Mouse (Mus musculus): Measurements from ENCODE around the gene Zfp109. TPM values are rescaled to one million over a fixed set of nuclear protein-coding genes. Genes with fewer than 3 reads are reported as not detected.
"Not testable (repeated sequence)": the region's sequence is repeated elsewhere in the genome, so short reads cannot be mapped to it uniquely, and the experiment has no call there.

Gene Zfp109
- 1.2 and 1.7 TPM in 2 replicates for polyA plus RNA-seq (2015; fragmentation: Nextera tagmentation; extraction: Ambion mirVana)

DNA sequence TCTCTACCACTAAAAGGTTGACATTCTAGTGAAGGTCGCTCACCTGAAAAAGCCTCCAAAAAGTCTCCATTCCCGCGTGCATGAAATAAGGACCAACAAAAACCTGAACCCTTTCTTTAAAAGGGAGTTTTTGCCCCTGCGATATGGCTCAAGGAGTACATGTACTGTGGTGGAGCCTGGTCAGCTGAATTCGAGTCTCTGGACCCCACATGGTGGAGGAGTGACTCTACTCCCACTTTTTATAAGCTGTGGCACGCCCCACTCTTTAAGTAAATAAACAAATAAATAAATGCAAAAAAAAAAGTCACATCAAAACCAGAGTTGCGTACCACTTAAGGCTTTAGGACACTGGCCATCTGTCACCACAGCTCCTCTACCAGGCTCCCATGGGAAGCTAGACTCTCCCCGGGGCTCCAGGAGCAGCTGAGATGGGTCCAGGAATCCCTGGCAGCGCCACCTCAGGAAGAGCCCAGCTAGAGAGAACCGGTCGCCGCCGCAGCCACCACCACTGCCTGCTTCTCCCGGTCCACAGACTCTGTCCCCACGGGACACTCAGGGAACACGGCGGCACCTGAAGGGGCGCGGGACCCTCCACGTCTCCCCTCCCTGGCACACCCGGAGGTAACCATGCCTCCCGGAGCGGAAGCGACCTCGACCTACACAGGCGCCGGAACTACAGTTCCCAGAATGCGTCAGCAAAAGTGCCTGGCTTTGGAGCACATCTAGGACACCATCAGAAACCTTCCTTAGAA lies at the start of gene Zfp109:
Gene Zfp109, minus strand, starts transcription at position 521 of the 752 bp plus-strand sequence.
- Histone ChIP-seq H3K4me3 (ENCODE audit: low read depth, low read length) (peak within 1 kb of the TSS; percentile 57), H3K9ac (replicated peaks; ENCODE audit: low read depth) (0 out of 2 replicates have a peak within 1 kb of the TSS, but pooled peaks have one; percentile 6), H3K27ac (ENCODE audit: low read length) (no peak within 1 kb of the TSS), H3K9me3 (ENCODE audit: low read length) (no peaks in the 10 kb centered on the region), H3K4me2 (replicated peaks; ENCODE audit: low read depth, low read length) (peak within 1 kb of the TSS; percentile 58), H3K36me3 (ENCODE audit: insufficient read depth, low read length) (no peaks in the 10 kb centered on the region), H3K4me1 (ENCODE audit: insufficient read depth, low read depth, low read length) (no peaks in the 10 kb centered on the region), H3K27me3 (replicated peaks; ENCODE audit: insufficient read depth, low read length) (no peaks in the 10 kb centered on the region)
- WGBS, result 3% methylated on average over 27 of the region's 28 CpGs
- TF ChIP-seq CTCF (IDR thresholded peaks at IDR 0.05), result peak; percentile 8; the same call in 1 of the 2 replicates
- TF ChIP-seq EP300 (IDR thresholded peaks at IDR 0.05), result no peak
- ATAC-seq, result peak; percentile 86
- DNase-seq (ENCODE audit: low spot score), result peak; percentile 60

DNA sequence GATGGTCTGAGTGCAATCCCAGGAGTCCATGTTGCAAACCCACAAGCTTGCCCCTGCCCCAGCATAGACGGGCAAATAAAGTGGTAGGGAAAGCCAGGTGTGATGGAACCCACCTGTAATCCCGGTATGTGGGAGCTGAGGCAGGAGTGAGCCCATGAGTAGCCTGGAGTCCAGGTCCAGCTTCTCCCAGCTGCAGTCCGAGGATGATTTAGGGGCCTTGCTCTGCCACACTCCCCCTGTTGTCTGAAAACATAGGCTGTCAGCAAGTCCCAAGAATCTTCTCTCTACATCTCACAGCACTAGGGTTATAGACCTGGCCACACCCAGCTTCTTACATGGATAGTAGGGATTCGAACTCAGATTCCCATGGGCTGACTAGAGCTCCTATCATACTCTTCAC lies 49.6 kb upstream of the Zfp109 start:
- H3K27me3 ChIP-seq (replicated peaks; ENCODE audit: insufficient read depth, low read length), result no peaks in the 10 kb centered on the region
- no peak for TF ChIP-seq EP300 (IDR thresholded peaks at IDR 0.05)
- TF ChIP-seq CTCF (IDR thresholded peaks at IDR 0.05), result no peak
- no peak overlapping the region for H3K4me2 ChIP-seq (replicated peaks; ENCODE audit: low read depth, low read length)
- no peaks in the 10 kb centered on the region for H3K9me3 ChIP-seq (ENCODE audit: low read length)
- no peak overlapping the region for H3K4me3 ChIP-seq (ENCODE audit: low read depth, low read length)
- WGBS, result 72% methylated on average over 4 of the region's 4 CpGs
- no peak for ATAC-seq
- no peak overlapping the region for H3K27ac ChIP-seq (ENCODE audit: low read length)
- DNase-seq (ENCODE audit: low spot score), result no peak
- no peaks in the 10 kb centered on the region for H3K4me1 ChIP-seq (ENCODE audit: insufficient read depth, low read depth, low read length)
- H3K36me3 ChIP-seq (ENCODE audit: insufficient read depth, low read length), result peaks cover 15% of the 10 kb centered on the region
- H3K9ac ChIP-seq (replicated peaks; ENCODE audit: low read depth), result no peak overlapping the region

DNA sequence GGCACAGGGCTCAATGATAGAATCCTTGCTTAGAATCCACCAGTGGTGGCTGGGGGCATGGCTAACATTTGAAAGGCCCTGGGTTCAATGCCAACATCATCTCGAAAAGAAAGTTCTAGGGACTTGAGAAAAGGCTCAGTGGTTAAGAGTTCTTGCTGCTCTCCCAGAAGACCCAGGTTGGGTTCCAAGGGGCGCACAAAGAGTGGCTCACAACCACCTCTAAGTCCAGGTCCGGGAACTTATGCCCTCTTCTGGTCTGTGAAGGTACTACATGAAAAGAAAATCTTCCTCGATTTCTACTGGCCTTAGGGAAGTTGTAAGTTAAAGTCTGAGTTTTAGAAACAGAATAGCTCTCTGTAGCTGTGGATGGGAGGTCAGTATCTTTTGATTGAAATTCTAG lies 48.7 kb upstream of the Zfp109 start:
- ATAC-seq (no peak), DNase-seq (ENCODE audit: low spot score) (no peak)
- TF ChIP-seq EP300 (IDR thresholded peaks at IDR 0.05) (no peak), CTCF (IDR thresholded peaks at IDR 0.05) (no peak; the same call in 1 of the 2 replicates)
- 44% methylated on average over 4 of the region's 4 CpGs for WGBS
- Histone ChIP-seq H3K27me3 (replicated peaks; ENCODE audit: insufficient read depth, low read length) (no peaks in the 10 kb centered on the region), H3K4me2 (replicated peaks; ENCODE audit: low read depth, low read length) (no peak overlapping the region), H3K27ac (ENCODE audit: low read length) (no peak overlapping the region), H3K36me3 (ENCODE audit: insufficient read depth, low read length) (peaks cover 8% of the 10 kb centered on the region; the same call in 1 of the 2 replicates), H3K4me3 (ENCODE audit: low read depth, low read length) (no peak overlapping the region), H3K4me1 (ENCODE audit: insufficient read depth, low read depth, low read length) (no peaks in the 10 kb centered on the region), H3K9me3 (ENCODE audit: low read length) (no peaks in the 10 kb centered on the region), H3K9ac (replicated peaks; ENCODE audit: low read depth) (no peak overlapping the region)

DNA sequence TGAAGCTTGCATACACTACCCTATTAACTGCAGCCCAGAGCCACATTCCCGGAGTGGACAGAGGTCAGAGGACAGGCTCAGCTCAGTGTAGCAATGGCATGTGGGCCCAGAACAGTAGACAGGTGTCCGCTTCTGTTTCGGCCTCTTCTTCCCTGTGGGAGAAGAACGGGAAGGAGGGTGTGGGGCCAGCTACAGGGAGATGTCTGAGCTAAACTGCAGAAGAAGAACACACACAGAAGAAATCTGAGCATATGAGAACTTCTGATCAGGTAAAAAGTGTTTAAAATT lies 43.4 kb upstream of the Zfp109 start:
- no peak for TF ChIP-seq EP300 (IDR thresholded peaks at IDR 0.05)
- TF ChIP-seq CTCF (IDR thresholded peaks at IDR 0.05), result no peak
- ATAC-seq, result no peak
- Histone ChIP-seq H3K9ac (replicated peaks; ENCODE audit: low read depth) (no peak overlapping the region), H3K27me3 (replicated peaks; ENCODE audit: insufficient read depth, low read length) (no peaks in the 10 kb centered on the region), H3K27ac (ENCODE audit: low read length) (no peak overlapping the region), H3K4me2 (replicated peaks; ENCODE audit: low read depth, low read length) (no peak overlapping the region), H3K9me3 (ENCODE audit: low read length) (no peaks in the 10 kb centered on the region), H3K36me3 (ENCODE audit: insufficient read depth, low read length) (no peaks in the 10 kb centered on the region), H3K4me1 (ENCODE audit: insufficient read depth, low read depth, low read length) (no peaks in the 10 kb centered on the region), H3K4me3 (ENCODE audit: low read depth, low read length) (no peak overlapping the region)
- DNase-seq (ENCODE audit: low spot score), result no peak
- WGBS, result 56% methylated on average over 4 of the region's 4 CpGs

DNA sequence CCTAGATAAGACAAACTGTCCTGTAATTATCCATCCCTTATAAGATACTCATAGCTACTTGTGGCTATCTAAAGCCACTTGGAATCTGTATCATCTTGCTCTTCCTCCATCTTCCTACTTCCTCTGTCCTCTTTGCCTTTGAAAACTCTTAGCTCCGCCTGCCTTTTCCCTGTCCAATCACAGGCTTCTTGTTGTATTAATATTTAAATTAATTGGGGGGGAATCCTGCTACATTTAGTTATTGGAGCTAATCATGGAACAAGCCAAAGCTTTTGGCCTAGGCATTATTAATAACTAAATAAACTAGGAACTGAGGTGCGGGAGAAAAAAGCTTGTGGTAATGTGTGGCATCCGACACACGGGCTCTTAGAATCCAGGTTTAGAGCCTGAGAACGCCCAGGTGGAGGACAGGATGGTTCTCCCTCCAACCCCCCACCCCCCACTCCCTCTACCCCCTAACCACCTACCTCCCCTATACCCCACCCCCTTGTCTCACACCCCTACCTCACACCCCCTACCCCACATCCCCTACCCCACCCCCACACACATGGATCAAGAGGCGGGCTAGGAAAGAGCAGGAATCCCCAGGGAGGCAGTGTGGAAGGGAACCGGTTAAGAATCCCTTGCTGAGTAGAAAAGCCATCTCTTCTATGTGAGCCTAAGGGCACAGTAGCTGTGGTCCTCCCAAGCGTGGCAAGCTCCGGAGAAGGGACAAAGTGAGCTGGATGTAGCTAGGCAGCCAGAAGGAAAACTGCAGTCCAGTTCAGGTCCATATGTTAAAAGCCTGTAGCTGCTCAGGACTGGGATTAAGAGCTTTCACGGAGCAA lies 42.9 kb upstream of the Zfp109 start:
- H3K9ac ChIP-seq (replicated peaks; ENCODE audit: low read depth), result no peak overlapping the region
- no peaks in the 10 kb centered on the region for H3K36me3 ChIP-seq (ENCODE audit: insufficient read depth, low read length)
- 51% methylated on average over 10 of the region's 10 CpGs for WGBS
- no peak overlapping the region for H3K4me2 ChIP-seq (replicated peaks; ENCODE audit: low read depth, low read length)
- TF ChIP-seq EP300 (IDR thresholded peaks at IDR 0.05), result no peak
- no peak for TF ChIP-seq CTCF (IDR thresholded peaks at IDR 0.05)
- no peak overlapping the region for H3K4me3 ChIP-seq (ENCODE audit: low read depth, low read length)
- no peak for ATAC-seq
- no peaks in the 10 kb centered on the region for H3K4me1 ChIP-seq (ENCODE audit: insufficient read depth, low read depth, low read length)
- DNase-seq (ENCODE audit: low spot score), result no peak
- H3K9me3 ChIP-seq (ENCODE audit: low read length), result no peaks in the 10 kb centered on the region
- no peak overlapping the region for H3K27ac ChIP-seq (ENCODE audit: low read length)
- no peaks in the 10 kb centered on the region for H3K27me3 ChIP-seq (replicated peaks; ENCODE audit: insufficient read depth, low read length)

DNA sequence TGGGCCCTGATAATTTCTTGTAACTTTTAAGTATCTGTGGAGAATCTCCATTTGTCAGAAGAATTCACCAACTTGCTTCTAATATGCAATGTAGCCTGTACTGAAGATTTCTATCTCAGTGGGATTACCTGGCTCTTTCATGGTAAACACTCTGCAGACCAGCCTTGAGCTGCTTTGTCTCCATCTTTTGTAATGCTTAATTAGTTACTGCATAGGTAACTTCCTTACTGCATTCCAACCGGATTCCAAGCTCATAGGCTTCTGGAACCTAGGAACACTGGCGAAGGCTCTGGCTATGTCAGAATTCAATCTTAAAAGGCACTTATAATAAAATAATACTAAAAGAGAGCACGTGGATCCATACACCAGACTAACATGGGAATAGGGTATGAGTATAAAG lies 41.4 kb upstream of the Zfp109 start:
- not testable (repeated sequence) for H3K27me3 ChIP-seq (replicated peaks; ENCODE audit: insufficient read depth, low read length); H3K4me1 ChIP-seq (ENCODE audit: insufficient read depth, low read depth, low read length); H3K4me2 ChIP-seq (replicated peaks; ENCODE audit: low read depth, low read length); H3K9me3 ChIP-seq (ENCODE audit: low read length); H3K9ac ChIP-seq (replicated peaks; ENCODE audit: low read depth); ATAC-seq; DNase-seq (ENCODE audit: low spot score); H3K4me3 ChIP-seq (ENCODE audit: low read depth, low read length); H3K36me3 ChIP-seq (ENCODE audit: insufficient read depth, low read length); H3K27ac ChIP-seq (ENCODE audit: low read length)
- 90% methylated on average over 3 of the region's 3 CpGs for WGBS
